Mouse (Mus musculus): ENCODE measurements at regions not wholly inside any gene's neighbourhood (a gene's known extent, or its start where the extent isn't known, plus 50 kb on each side); places are given as distances from the start of the nearest gene placed in this dataset.

DNA sequence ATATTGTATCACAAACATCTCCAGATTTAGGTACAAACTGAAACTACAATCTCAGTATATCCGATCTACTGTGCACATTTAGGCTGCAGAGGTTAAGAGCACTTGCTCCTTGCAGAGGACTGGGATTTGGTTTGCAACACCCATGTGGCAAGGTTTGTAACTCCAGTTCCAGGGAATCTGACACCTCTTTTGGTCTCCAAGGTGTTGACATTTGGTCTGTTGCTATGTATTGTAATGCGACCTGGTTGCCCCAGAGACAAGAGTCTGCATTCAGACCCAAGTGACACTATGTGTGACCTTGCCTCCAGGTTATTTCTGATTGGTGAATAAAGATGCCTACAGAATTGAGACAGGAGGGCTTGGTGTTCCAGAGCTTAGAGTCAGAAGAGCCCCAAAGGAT lies 105.0 kb downstream of the Tas2r134 start:
- TF ChIP-seq EP300 (optimal IDR thresholded peaks at IDR 0.05) (no peak), CTCF (IDR thresholded peaks at IDR 0.05; ENCODE audit: low read depth) (no peak)

All from stomach, postnatal 0 days (tissue).